Mouse (Mus musculus): ENCODE measurements around the gene Gm2004.
"Not testable (repeated sequence)": the region's sequence is repeated elsewhere in the genome, so short reads cannot be mapped to it uniquely, and the experiment has no call there.

The Gm2004 gene

DNA sequence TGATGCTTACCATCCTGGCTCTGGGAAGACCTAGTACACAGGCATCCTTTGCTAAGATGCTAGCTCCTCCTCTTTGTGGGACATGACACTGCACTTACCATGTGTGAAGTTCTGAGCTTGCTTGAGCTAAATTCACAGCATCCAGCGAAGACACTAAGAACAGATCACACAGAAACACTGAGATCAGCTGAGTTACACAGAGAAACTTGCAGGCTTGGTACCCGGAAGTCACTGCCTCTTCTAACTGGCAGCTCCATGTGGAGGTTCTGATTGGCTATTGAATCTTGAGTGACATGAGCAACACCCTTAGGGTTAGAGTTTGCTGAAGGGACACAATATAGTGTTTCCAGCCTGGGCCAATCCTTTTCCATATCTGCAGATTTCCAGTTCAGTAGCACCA is at the start of gene Gm2004:
Gm2004 (minus strand) TSS at position 101 of the 400 bp plus-strand sequence.
- DNase-seq (ENCODE audit: low spot score): not testable (repeated sequence)
